7 mouse cellular contexts compared by ENCODE assay signal in genomic region chr9:119444738-119445429, GRCm38 (mm10). TPM values are rescaled to one million over a fixed set of nuclear protein-coding genes. Genes with fewer than 3 reads are reported as not detected.
DNase-seq lines count a peak whose midpoint lies in the region; ATAC-seq lines count a peak whose summit lies in the region.

TSS of gene Exog (plus strand) at chr9:119444943.

- intact Hi-C loops in gastrocnemius, postnatal 36 days (cut with DNase I), result no loop called here
- intact Hi-C loops in left cerebral cortex, postnatal 36 days (cut with DNase I), result no loop called here

- peak; percentile 92 for ATAC-seq in intestine, embryonic 16.5 days
- ATAC-seq in midbrain, embryonic 11.5 days (ENCODE audit: low FRiP score), result peak; percentile 96

- under 1% methylated on average over 52 of the region's 52 CpGs for WGBS in intestine, embryonic 16.5 days
- WGBS in midbrain, embryonic 11.5 days, result under 1% methylated on average over 52 of the region's 52 CpGs

- peak within 1 kb of the TSS; percentile 80 for H3K27ac ChIP-seq in intestine, embryonic 16.5 days (ENCODE audit: low read length)
- 0 out of 2 replicates have a peak within 1 kb of the TSS, but pooled peaks have one; percentile 40 for H3K27ac ChIP-seq in midbrain, embryonic 11.5 days (ENCODE audit: low read depth, low read length)

- no peaks in the 10 kb centered on the region for H3K27me3 ChIP-seq in intestine, embryonic 16.5 days (replicated peaks; ENCODE audit: control insufficient read depth, insufficient read depth, low read length)
- H3K27me3 ChIP-seq in midbrain, embryonic 11.5 days (ENCODE audit: control insufficient read depth, insufficient read depth, low read length), result no peaks in the 10 kb centered on the region

- peak; percentile 99 for DNase-seq in adrenal gland, adult 18-20 months (ENCODE audit: low spot score in 2 of 2)
- DNase-seq in embryo, embryonic 11 days, result peak; percentile 98
- peak; percentile 97 to 98 for DNase-seq in gastrocnemius, postnatal 36 days
- peak; percentile 99 for DNase-seq in left cerebral cortex, postnatal 36 days (ENCODE audit: low spot score in 2 of 2)
- DNase-seq in midbrain, embryonic 11.5 days (ENCODE audit: low spot score, missing footprints), result peak; percentile 100
- peak; percentile 95 for DNase-seq in skeletal muscle tissue, adult 2 months (ENCODE audit: low read depth, low spot score)

- no peaks in the 10 kb centered on the region for H3K9me3 ChIP-seq in intestine, embryonic 16.5 days (ENCODE audit: control insufficient read depth, low read length)
- no peaks in the 10 kb centered on the region for H3K9me3 ChIP-seq in midbrain, embryonic 11.5 days (ENCODE audit: control insufficient read depth, low read length)

- peaks cover 6% of the 10 kb centered on the region for H3K36me3 ChIP-seq in intestine, embryonic 16.5 days (ENCODE audit: control insufficient read depth, insufficient read depth, low read length)
- H3K36me3 ChIP-seq in midbrain, embryonic 11.5 days (ENCODE audit: control insufficient read depth, insufficient read depth, low read length), result peaks cover 14% of the 10 kb centered on the region

- H3K9ac ChIP-seq in intestine, embryonic 16.5 days (ENCODE audit: low read depth, low read length), result peak within 1 kb of the TSS; percentile 93
- peak within 1 kb of the TSS; percentile 96 for H3K9ac ChIP-seq in midbrain, embryonic 11.5 days (ENCODE audit: low read length)

- peak within 1 kb of the TSS; percentile 82 for H3K4me3 ChIP-seq in intestine, embryonic 16.5 days (ENCODE audit: low read length)
- H3K4me3 ChIP-seq in midbrain, embryonic 11.5 days (ENCODE audit: low read depth, low read length), result peak within 1 kb of the TSS; percentile 91

- H3K4me1 ChIP-seq in intestine, embryonic 16.5 days (ENCODE audit: control insufficient read depth, insufficient read depth, low read length), result peaks cover 4% of the 10 kb centered on the region; the same call in 1 of the 2 replicates
- H3K4me1 ChIP-seq in midbrain, embryonic 11.5 days (ENCODE audit: control insufficient read depth, insufficient read depth, low read length), result peaks cover 9% of the 10 kb centered on the region

- peak within 1 kb of the TSS; percentile 79 for H3K4me2 ChIP-seq in intestine, embryonic 16.5 days (ENCODE audit: low read depth, low read length)
- peak within 1 kb of the TSS; percentile 89 for H3K4me2 ChIP-seq in midbrain, embryonic 11.5 days

RNA-seq across cellular contexts. Expression of gene Exog, which starts in this region (rescaled TPM):
- 1 to 10 TPM; 2.9 to 4.0 TPM for total RNA-seq in adrenal gland, adult 18-20 months (2021)
- 1 to 10 TPM; 1.2 to 1.4 TPM for total RNA-seq in gastrocnemius, postnatal 36 days (2021)
- 15.3 and 17.5 TPM in 2 replicates for polyA plus RNA-seq in intestine, embryonic 16.5 days (2015; fragmentation: Nextera tagmentation; extraction: Ambion mirVana)
- 10 to 100 TPM; 24.1 to 24.7 TPM for total RNA-seq in left cerebral cortex, postnatal 36 days (2021)
- 39.5 and 39.9 TPM in 2 replicates for polyA plus RNA-seq in midbrain, embryonic 11.5 days (2014; fragmentation: Nextera tagmentation; extraction: Ambion mirVana)

Comparison
In these comparisons a context has a peak if more than half of its experiments do, and no peak if none do; other contexts are left out.
1. Peak in every context shown above with its lines: DNase-seq, ATAC-seq, H3K4me3 ChIP-seq and H3K27ac ChIP-seq.
2. RNA of gene Exog (total RNA-seq): 24.1 to 24.7 TPM in left cerebral cortex, postnatal 36 days; 2.9 to 4.0 TPM in adrenal gland, adult 18-20 months and 1.2 to 1.4 TPM in gastrocnemius, postnatal 36 days; every median in the first group is over 4 times any median in the second.